In genomic region chr12:6189232-6189631, GRCm38 (mm10) we compare ENCODE assay signal across 27 mouse cellular contexts.
DNase-seq lines count a peak whose midpoint lies in the region; ATAC-seq lines count a peak whose summit lies in the region.
"Had no signal": no experiment of that assay in that cellular context is flagged by ENCODE, and none has a peak within 500 bp of the region (broad histone marks: within the 10 kb centered on the region; RNA-seq: fewer than 3 reads in every experiment).

No protein-coding gene starts in this region.

- 48% methylated on average over 3 of the region's 3 CpGs for WGBS in forebrain, embryonic 14.5 days
- 66% methylated on average over 3 of the region's 3 CpGs for WGBS in forebrain, embryonic 12.5 days
- 24% methylated on average over 3 of the region's 3 CpGs for WGBS in heart, embryonic 16.5 days

- DNase-seq in forebrain, embryonic 14.5 days (ENCODE audit: low spot score), result peak; percentile 17
- DNase-seq in brain, adult 2 months (ENCODE audit: low read depth, low spot score), result peak; percentile 17
- peak; percentile 20 to 32 for DNase-seq in heart, adult 9 months (ENCODE audit: low spot score in 2 of 2)
- no peak for DNase-seq in frontal cortex, postnatal 25 days (ENCODE audit: low spot score in 2 of 2)
- no peak for DNase-seq in urinary bladder, adult 2 months (ENCODE audit: low spot score)
- no peak for DNase-seq in right cerebral cortex, adult 18-20 months
- DNase-seq: adrenal gland, postnatal 10 days; cerebellum, adult 11-12 months; gastrocnemius, adult 2 months; gastrocnemius, postnatal 36 days; kidney, adult 11 months; kidney, postnatal 14 days; lung, embryonic 14.5 days; right cerebral cortex, postnatal 14 days; thymus, postnatal 25 days had no signal

- no peak overlapping the region for H3K4me2 ChIP-seq in forebrain, embryonic 14.5 days (ENCODE audit: low read length)
- no peak overlapping the region for H3K4me2 ChIP-seq in forebrain, embryonic 12.5 days
- no peak overlapping the region for H3K4me2 ChIP-seq in heart, embryonic 16.5 days (ENCODE audit: low read depth, low read length)
- H3K4me2 ChIP-seq: embryonic facial prominence, embryonic 15.5 days; forebrain, embryonic 13.5 days; hindbrain, embryonic 14.5 days; limb, embryonic 12.5 days; liver, embryonic 15.5 days; lung, embryonic 14.5 days; midbrain, embryonic 12.5 days; stomach, embryonic 15.5 days had no signal

- H3K4me3 ChIP-seq in forebrain, embryonic 14.5 days (ENCODE audit: low read depth, low read length), result no peak overlapping the region
- no peak overlapping the region for H3K4me3 ChIP-seq in forebrain, embryonic 12.5 days (replicated peaks)
- no peak overlapping the region for H3K4me3 ChIP-seq in heart, embryonic 16.5 days (ENCODE audit: low read length)
- H3K4me3 ChIP-seq: embryonic facial prominence, embryonic 15.5 days; forebrain, embryonic 13.5 days; gastrocnemius, adult 2 months; left cerebral cortex, adult 2 months; limb, embryonic 12.5 days; liver, embryonic 15.5 days; midbrain, embryonic 12.5 days; stomach, embryonic 15.5 days had no signal

- H3K4me1 ChIP-seq in forebrain, embryonic 14.5 days (ENCODE audit: control insufficient read depth, insufficient read depth, low read length), result no peaks in the 10 kb centered on the region
- H3K4me1 ChIP-seq in forebrain, embryonic 12.5 days, result 0 out of 2 replicates have a peak, but pooled peaks cover 3% of the 10 kb centered on the region
- H3K4me1 ChIP-seq in heart, embryonic 16.5 days (ENCODE audit: control insufficient read depth, insufficient read depth, low read length), result peaks cover 9% of the 10 kb centered on the region
- H3K4me1 ChIP-seq: embryonic facial prominence, embryonic 15.5 days; limb, embryonic 12.5 days; liver, embryonic 15.5 days; stomach, embryonic 15.5 days had no signal

- H3K9me3 ChIP-seq in forebrain, embryonic 14.5 days (replicated peaks; ENCODE audit: control insufficient read depth, low read length), result no peaks in the 10 kb centered on the region
- no peaks in the 10 kb centered on the region for H3K9me3 ChIP-seq in forebrain, embryonic 12.5 days
- no peaks in the 10 kb centered on the region for H3K9me3 ChIP-seq in heart, embryonic 16.5 days (replicated peaks; ENCODE audit: control insufficient read depth, low read length)
- H3K9me3 ChIP-seq: embryonic facial prominence, embryonic 15.5 days; forebrain, embryonic 13.5 days; limb, embryonic 12.5 days; liver, embryonic 15.5 days; midbrain, embryonic 12.5 days; stomach, embryonic 15.5 days had no signal

- H3K27ac ChIP-seq in forebrain, embryonic 14.5 days (ENCODE audit: low read depth, low read length), result no peak overlapping the region
- no peak overlapping the region for H3K27ac ChIP-seq in forebrain, embryonic 12.5 days
- peak overlapping the region; percentile 53 for H3K27ac ChIP-seq in heart, embryonic 16.5 days (ENCODE audit: low read length)
- H3K27ac ChIP-seq: embryonic facial prominence, embryonic 15.5 days; forebrain, embryonic 13.5 days; gastrocnemius, adult 2 months; hindbrain, embryonic 14.5 days; left cerebral cortex, adult 2 months; limb, embryonic 12.5 days; liver, embryonic 15.5 days; midbrain, embryonic 12.5 days; stomach, embryonic 15.5 days had no signal

- ATAC-seq in forebrain, embryonic 14.5 days, result no peak
- ATAC-seq in forebrain, embryonic 12.5 days (ENCODE audit: low FRiP score), result no peak
- ATAC-seq in heart, embryonic 16.5 days (replicated peaks; ENCODE audit: extremely low read depth, insufficient read depth, low FRiP score), result peak; percentile 78; the same call in 1 of the 2 replicates
- ATAC-seq: forebrain, embryonic 13.5 days; inflammation-experienced regulatory T-cells, adult 6 months; Patski had no signal

- H3K9ac ChIP-seq in forebrain, embryonic 14.5 days (ENCODE audit: low read length), result no peak overlapping the region
- no peak overlapping the region for H3K9ac ChIP-seq in forebrain, embryonic 12.5 days
- H3K9ac ChIP-seq in heart, embryonic 16.5 days (ENCODE audit: low read length), result no peak overlapping the region
- H3K9ac ChIP-seq: embryonic facial prominence, embryonic 15.5 days; forebrain, embryonic 13.5 days; hindbrain, embryonic 14.5 days; limb, embryonic 12.5 days; liver, embryonic 15.5 days; lung, embryonic 14.5 days; midbrain, embryonic 12.5 days; stomach, embryonic 15.5 days had no signal

- no peaks in the 10 kb centered on the region for H3K36me3 ChIP-seq in forebrain, embryonic 14.5 days (ENCODE audit: control insufficient read depth, insufficient read depth, low read length)
- H3K36me3 ChIP-seq in forebrain, embryonic 12.5 days (replicated peaks), result no peaks in the 10 kb centered on the region
- no peaks in the 10 kb centered on the region for H3K36me3 ChIP-seq in heart, embryonic 16.5 days (ENCODE audit: control insufficient read depth, insufficient read depth)
- H3K36me3 ChIP-seq: embryonic facial prominence, embryonic 15.5 days; limb, embryonic 12.5 days; liver, embryonic 15.5 days; midbrain, embryonic 12.5 days; stomach, embryonic 15.5 days had no signal

- no peaks in the 10 kb centered on the region for H3K27me3 ChIP-seq in forebrain, embryonic 14.5 days (replicated peaks; ENCODE audit: control insufficient read depth, insufficient read depth, low read length)
- H3K27me3 ChIP-seq in forebrain, embryonic 12.5 days, result no peaks in the 10 kb centered on the region
- no peaks in the 10 kb centered on the region for H3K27me3 ChIP-seq in heart, embryonic 16.5 days (ENCODE audit: control insufficient read depth, insufficient read depth, low read length)
- H3K27me3 ChIP-seq: embryonic facial prominence, embryonic 15.5 days; forebrain, embryonic 13.5 days; limb, embryonic 12.5 days; liver, embryonic 15.5 days; midbrain, embryonic 12.5 days; stomach, embryonic 15.5 days had no signal

Comparison
In these comparisons a context has a peak if more than half of its experiments do, and no peak if none do; other contexts are left out.
1. DNase-seq: peak in forebrain, embryonic 14.5 days (single experiment), brain, adult 2 months (single experiment) and heart, adult 9 months (2 of 2); none in frontal cortex, postnatal 25 days (0 of 2), urinary bladder, adult 2 months (single experiment) and right cerebral cortex, adult 18-20 months (single experiment).